13 mouse cellular contexts compared by ENCODE assay signal in genomic region chr2:79062196-79062636, GRCm38 (mm10).
DNase-seq lines count a peak whose midpoint lies in the region; ATAC-seq and TF ChIP-seq lines count a peak whose summit lies in the region.
"Had no signal": no experiment of that assay in that cellular context is flagged by ENCODE, and none has a peak within 500 bp of the region (broad histone marks: within the 10 kb centered on the region; RNA-seq: fewer than 3 reads in every experiment).

No protein-coding gene starts in this region.

- no peak overlapping the region for H3K4me2 ChIP-seq in heart, embryonic 12.5 days
- H3K4me2 ChIP-seq in limb, embryonic 13.5 days (replicated peaks): no peak overlapping the region
- H3K4me2 ChIP-seq: neural tube, embryonic 15.5 days had no signal

- no peaks in the 10 kb centered on the region for H3K9me3 ChIP-seq in heart, embryonic 12.5 days (replicated peaks)
- H3K9me3 ChIP-seq in limb, embryonic 13.5 days: no peaks in the 10 kb centered on the region
- H3K9me3 ChIP-seq: hindbrain, embryonic 10.5 days; neural tube, embryonic 15.5 days had no signal

- peak; percentile 8 for DNase-seq in heart, adult 8-10 months (ENCODE audit: low spot score)
- DNase-seq in layer of hippocampus, adult 9-11 months: peak; percentile 26
- DNase-seq in layer of hippocampus, adult 9-10 months (ENCODE audit: low spot score): no peak
- DNase-seq in brain, embryonic 14.5 days (ENCODE audit: low read depth): peak; percentile 76
- no peak for DNase-seq in thymus, postnatal 4 days
- DNase-seq: cerebellum, adult 9-10 months; thymus, adult 2 months had no signal

- WGBS in heart, embryonic 12.5 days: 55% methylated on average over 6 of the region's 6 CpGs
- 26% methylated on average over 6 of the region's 6 CpGs for WGBS in limb, embryonic 13.5 days

- no peaks in the 10 kb centered on the region for H3K36me3 ChIP-seq in heart, embryonic 12.5 days
- no peaks in the 10 kb centered on the region for H3K36me3 ChIP-seq in limb, embryonic 13.5 days
- H3K36me3 ChIP-seq: hindbrain, embryonic 10.5 days; neural tube, embryonic 15.5 days had no signal

- no peak overlapping the region for H3K27ac ChIP-seq in heart, embryonic 12.5 days (ENCODE audit: poor library complexity, severe bottlenecking)
- no peak overlapping the region for H3K27ac ChIP-seq in limb, embryonic 13.5 days
- H3K27ac ChIP-seq: hindbrain, embryonic 10.5 days; liver, embryonic 14.5 days; neural tube, embryonic 15.5 days had no signal

- TF ChIP-seq CTCF in brain, embryonic 14.5 days (IDR thresholded peaks at IDR 0.05; ENCODE audit: borderline replicate concordance, extremely low read depth, insufficient read depth, insufficient read length): no peak

- no peak for ATAC-seq in heart, embryonic 12.5 days (ENCODE audit: insufficient number of reproducible peaks, low FRiP score)
- peak; percentile 44; the same call in 1 of the 2 replicates for ATAC-seq in limb, embryonic 13.5 days (ENCODE audit: low FRiP score, low read depth)
- ATAC-seq: intestine, embryonic 16.5 days had no signal

- no peak overlapping the region for H3K9ac ChIP-seq in heart, embryonic 12.5 days
- H3K9ac ChIP-seq in limb, embryonic 13.5 days: no peak overlapping the region
- H3K9ac ChIP-seq: liver, embryonic 14.5 days; neural tube, embryonic 15.5 days had no signal

- TF ChIP-seq POLR2A in brain, embryonic 14.5 days (IDR thresholded peaks at IDR 0.05; ENCODE audit: borderline replicate concordance, extremely low read depth, insufficient read depth, insufficient read length, poor library complexity, severe bottlenecking): no peak

- no peaks in the 10 kb centered on the region for H3K27me3 ChIP-seq in heart, embryonic 12.5 days (replicated peaks)
- no peaks in the 10 kb centered on the region for H3K27me3 ChIP-seq in limb, embryonic 13.5 days
- H3K27me3 ChIP-seq: neural tube, embryonic 15.5 days had no signal

- no peak overlapping the region for H3K4me3 ChIP-seq in heart, embryonic 12.5 days
- no peak overlapping the region for H3K4me3 ChIP-seq in limb, embryonic 13.5 days
- H3K4me3 ChIP-seq: hindbrain, embryonic 10.5 days; neural tube, embryonic 15.5 days had no signal

- no peaks in the 10 kb centered on the region for H3K4me1 ChIP-seq in heart, embryonic 12.5 days (replicated peaks)
- H3K4me1 ChIP-seq in limb, embryonic 13.5 days: peaks cover 8% of the 10 kb centered on the region; the same call in 1 of the 2 replicates

Comparison
In these comparisons a context has a peak if more than half of its experiments do, and no peak if none do; other contexts are left out.
1. DNase-seq: peak in heart, adult 8-10 months (single experiment), layer of hippocampus, adult 9-11 months (single experiment) and brain, embryonic 14.5 days (single experiment); none in layer of hippocampus, adult 9-10 months (single experiment) and thymus, postnatal 4 days (single experiment).